Mouse (Mus musculus): ENCODE data around the gene Yy1.

Yy1 gene

DNA sequence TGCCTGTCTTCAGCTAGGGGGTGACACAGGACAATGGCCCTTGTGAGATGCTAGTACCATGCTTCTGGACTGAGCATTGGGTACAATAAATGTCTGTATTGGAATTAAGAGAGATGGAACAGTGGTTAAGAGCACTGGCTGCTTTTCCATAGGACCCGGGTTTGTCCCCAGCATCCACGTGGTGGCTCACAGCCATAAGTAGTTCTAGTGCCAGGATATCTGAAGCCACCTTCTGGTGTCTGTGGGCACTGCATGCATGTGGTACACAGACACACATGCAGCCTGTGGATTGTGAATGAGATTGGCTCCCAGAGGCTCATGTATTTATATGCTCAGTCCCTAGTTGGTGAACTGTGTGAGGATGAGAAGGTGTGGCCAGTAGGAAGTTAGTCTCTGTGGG lies 76.8 kb downstream of the Yy1 start:
- DNase-seq, result no peak
